Comparison of ENCODE assay signal across 8 mouse cellular contexts in the genomic region with DNA sequence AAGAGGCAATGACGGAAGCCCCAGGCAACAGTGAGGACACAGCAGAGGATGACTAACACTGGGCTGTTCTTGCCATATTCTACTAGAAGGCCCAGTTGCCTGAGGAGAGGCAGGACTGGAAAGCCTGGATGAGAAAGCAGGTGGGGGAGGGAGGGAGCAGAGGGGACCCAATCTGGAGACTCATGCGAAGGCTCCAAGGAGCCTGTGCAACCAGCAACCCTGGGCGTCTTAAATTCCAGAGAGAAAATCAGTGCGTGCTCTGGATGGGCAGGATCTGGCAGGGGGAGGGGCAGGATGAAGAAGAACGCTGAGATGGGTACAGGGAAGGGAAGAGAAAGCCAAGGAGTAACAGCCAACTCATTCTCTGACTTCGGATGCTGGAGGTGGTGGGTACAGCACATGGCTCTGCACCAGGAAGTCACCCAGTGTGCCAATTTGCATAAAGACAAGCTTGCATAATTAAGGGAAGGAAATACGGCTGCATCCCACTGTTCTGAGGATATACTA. TPM values are rescaled to one million over a fixed set of nuclear protein-coding genes. Genes with fewer than 3 reads are reported as not detected.
DNase-seq lines count a peak whose midpoint lies in the region.

No protein-coding gene starts in this region.

- intact Hi-C loops in heart, postnatal 36 days (cut with DNase I), result no loop called here

- peak; percentile 8 for DNase-seq in 3T3-L1 (ENCODE audit: low read depth, low spot score)
- peak; percentile 78 for DNase-seq in adrenal gland, adult 2 months
- DNase-seq in frontal cortex, adult 2 months (ENCODE audit: extremely low spot score in 1 of 2, low spot score in 1 of 2), result peak; percentile 29 to 74
- peak; percentile 15 to 65 for DNase-seq in left cerebral cortex, adult 9 months (ENCODE audit: low spot score in 2 of 2)
- no peak for DNase-seq in heart, postnatal 36 days
- no peak for DNase-seq in kidney, postnatal 4 days
- DNase-seq in kidney, postnatal 25 days, result no peak
- no peak for DNase-seq in cerebellum, postnatal 4 days (ENCODE audit: low spot score in 2 of 2)

RNA-seq across cellular contexts. Expression of a gene that starts 42.2 kb away (rescaled TPM):
- 100 to 1,000 TPM; 107 to 186 TPM for total RNA-seq in adrenal gland, adult 2 months (2021)
- polyA plus RNA-seq in adrenal gland, adult 2 months (2012; rRNA removed), result 9.0 and 9.5 TPM in 2 replicates
- polyA plus RNA-seq in frontal cortex, adult 2 months (2012; rRNA removed), result 5.5 and 5.7 TPM in 2 replicates
- total RNA-seq in heart, postnatal 36 days (2021), result 1 to 10 TPM; 2.2 to 4.3 TPM

Comparison
In these comparisons a context has a peak if more than half of its experiments do, and no peak if none do; other contexts are left out.
1. DNase-seq: peak in 3T3-L1 (single experiment), adrenal gland, adult 2 months (single experiment), frontal cortex, adult 2 months (2 of 2) and left cerebral cortex, adult 9 months (2 of 2); none in heart, postnatal 36 days (0 of 2), kidney, postnatal 4 days (0 of 2), kidney, postnatal 25 days (0 of 2) and cerebellum, postnatal 4 days (0 of 2).
2. RNA of a gene that starts 42.2 kb away (total RNA-seq): 107 to 186 TPM in adrenal gland, adult 2 months; 2.2 to 4.3 TPM in heart, postnatal 36 days; every median in the first group is over 10 times any median in the second.